Mouse (Mus musculus) adrenal gland, postnatal 10 days (tissue): ENCODE data around the gene Iqcd. TPM values are rescaled to one million over a fixed set of nuclear protein-coding genes. Genes with fewer than 3 reads are reported as not detected.

Experiments
- DNase-seq: peaks from one replicate; pipeline ENCODE4 v3.0.0; 2021; ENCODE audit warnings: mixed read lengths
- total RNA-seq, 2 experiments: library from RNA; stranded (reverse); gene quantifications; 2 replicates each; pipeline ENCODE4 v1.2.3; 2021

The Iqcd gene
- total RNA-seq, 2 experiments from 2014 or later = 0.42 to 0.51 TPM

- no peak for DNase-seq
These were observed 17.6 kb upstream of the Iqcd start for GRCm38 (mm10) chr5:120571056-120571740.

GRCm38 (mm10) chr5:120574469-120575063, 14.2 kb upstream of the Iqcd start:
- no peak for DNase-seq

GRCm38 (mm10) chr5:120576781-120577301, 12.0 kb upstream of the Iqcd start:
- no peak for DNase-seq

- DNase-seq = peak; percentile 35
These were observed 10.8 kb upstream of the Iqcd start for GRCm38 (mm10) chr5:120577935-120578441.

- peak; percentile 73 for DNase-seq
These were observed 10.2 kb upstream of the Iqcd start for GRCm38 (mm10) chr5:120578504-120579081.

- DNase-seq = peak; percentile 74
These were observed 9.5 kb upstream of the Iqcd start for GRCm38 (mm10) chr5:120579211-120579897.

- DNase-seq = no peak
These were observed 8.8 kb upstream of the Iqcd start for GRCm38 (mm10) chr5:120579898-120580626.

GRCm38 (mm10) chr5:120582002-120582401, 6.8 kb upstream of the Iqcd start:
- DNase-seq = no peak

GRCm38 (mm10) chr5:120583511-120583910, 5.3 kb upstream of the Iqcd start:
- DNase-seq = no peak

GRCm38 (mm10) chr5:120584968-120585367, 3.8 kb upstream of the Iqcd start:
- DNase-seq = no peak

- peak; percentile 48 for DNase-seq
These were observed 1.8 kb upstream of the Iqcd start for GRCm38 (mm10) chr5:120586741-120587615.

- no peak for DNase-seq
These were observed 1.2 kb upstream of the Iqcd start for GRCm38 (mm10) chr5:120587616-120587926.

GRCm38 (mm10) chr5:120587940-120588568, 762 bp upstream of the Iqcd start:
- DNase-seq = peak; percentile 56

- peak; percentile 59 for DNase-seq
These were observed 1.7 kb downstream of the Iqcd start for GRCm38 (mm10) chr5:120590356-120591010.

- DNase-seq = no peak
These were observed 3.3 kb downstream of the Iqcd start for GRCm38 (mm10) chr5:120592141-120592540.

- no peak for DNase-seq
These were observed 5.7 kb downstream of the Iqcd start for GRCm38 (mm10) chr5:120594485-120594884.

- no peak for DNase-seq
These were observed 10.8 kb downstream of the Iqcd start for GRCm38 (mm10) chr5:120599625-120600024.

GRCm38 (mm10) chr5:120600946-120601668, 12.3 kb downstream of the Iqcd start:
- peak; percentile 56 for DNase-seq

GRCm38 (mm10) chr5:120602210-120602609, 13.4 kb downstream of the Iqcd start:
- no peak for DNase-seq
